Mouse (Mus musculus) cortical plate, adult 2 months (tissue): ENCODE measurements around the gene Acp5. TPM values are rescaled to one million over a fixed set of nuclear protein-coding genes. Genes with fewer than 3 reads are reported as not detected.

Source experiments
- H3K27ac ChIP-seq: fragments of 200-500 bp; 2 replicates; pipeline ENCODE4 v1.5.1; 2012; ENCODE audit warnings: low read length, control low read depth, inconsistent platforms; ENCODE audit not compliant: insufficient read depth
- H3K4me1 ChIP-seq: fragments of 200-500 bp; 2 replicates; pipeline ENCODE4 v1.6.1; 2011; ENCODE audit warnings: low read length; ENCODE audit not compliant: control insufficient read depth, insufficient read depth
- H3K4me3 ChIP-seq: fragments of 200-500 bp; 2 replicates; pipeline ENCODE4 v1.5.1; 2011; ENCODE audit warnings: mild to moderate bottlenecking, low read length, control low read depth; ENCODE audit not compliant: insufficient read depth
- CTCF ChIP-seq: fragments of 200-500 bp; IDR thresholded peaks from 2 replicates; pipeline ENCODE4 v1.5.1; 2011; ENCODE audit warnings: mild to moderate bottlenecking, control low read depth, low read length; ENCODE audit not compliant: insufficient read depth; ENCODE audit errors: extremely low read depth
- POLR2A ChIP-seq: fragments of 200-500 bp; IDR thresholded peaks from 2 replicates; pipeline ENCODE4 v1.6.1; 2011; ENCODE audit warnings: mild to moderate bottlenecking, low read length, control low read depth; ENCODE audit not compliant: insufficient read depth; ENCODE audit errors: extremely low read depth
- polyA plus RNA-seq: library from polyadenylated mRNA; depleted of rRNA; stranded (reverse); fragments of >200 nt; gene quantifications from 2 replicates; pipeline ENCODE4 v1.2.3, GENCODE M21; 2012; rRNA removed

Acp5 gene
- polyA plus RNA-seq, 1 experiment, result 0.71 TPM

DNA sequence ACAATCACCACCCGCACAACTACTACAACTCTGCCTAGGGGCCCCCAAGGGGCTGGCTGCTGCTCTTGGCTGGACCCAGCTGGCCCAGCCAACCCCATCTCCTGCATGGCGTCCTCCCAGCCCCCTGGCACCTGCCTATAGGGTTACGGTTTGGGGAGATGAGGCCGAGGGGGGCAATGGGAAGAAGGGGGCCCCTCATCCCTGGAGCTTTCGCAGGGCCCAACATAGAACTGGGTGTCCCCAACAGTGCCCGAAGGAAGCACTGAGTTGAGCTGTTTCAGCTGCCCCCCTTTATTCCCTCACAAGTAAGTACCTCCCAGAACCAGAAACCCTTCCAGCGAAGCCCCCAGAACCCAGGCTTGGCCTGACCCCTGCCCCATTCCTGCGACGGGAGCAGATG, 27.3 kb downstream of the Acp5 start:
- Histone ChIP-seq H3K4me3 (no peak overlapping the region), H3K27ac (no peak overlapping the region), H3K4me1 (no peaks in the 10 kb centered on the region)
- no peak for TF ChIP-seq CTCF

- TF ChIP-seq POLR2A (no peak), CTCF (no peak)
- Histone ChIP-seq H3K4me3 (no peak overlapping the region), H3K4me1 (no peaks in the 10 kb centered on the region; the same call in 1 of the 2 replicates), H3K27ac (no peak overlapping the region)
Observed at GRCm38 (mm10) chr9:22099922-22100321, 35.6 kb downstream of the Acp5 start.

DNA sequence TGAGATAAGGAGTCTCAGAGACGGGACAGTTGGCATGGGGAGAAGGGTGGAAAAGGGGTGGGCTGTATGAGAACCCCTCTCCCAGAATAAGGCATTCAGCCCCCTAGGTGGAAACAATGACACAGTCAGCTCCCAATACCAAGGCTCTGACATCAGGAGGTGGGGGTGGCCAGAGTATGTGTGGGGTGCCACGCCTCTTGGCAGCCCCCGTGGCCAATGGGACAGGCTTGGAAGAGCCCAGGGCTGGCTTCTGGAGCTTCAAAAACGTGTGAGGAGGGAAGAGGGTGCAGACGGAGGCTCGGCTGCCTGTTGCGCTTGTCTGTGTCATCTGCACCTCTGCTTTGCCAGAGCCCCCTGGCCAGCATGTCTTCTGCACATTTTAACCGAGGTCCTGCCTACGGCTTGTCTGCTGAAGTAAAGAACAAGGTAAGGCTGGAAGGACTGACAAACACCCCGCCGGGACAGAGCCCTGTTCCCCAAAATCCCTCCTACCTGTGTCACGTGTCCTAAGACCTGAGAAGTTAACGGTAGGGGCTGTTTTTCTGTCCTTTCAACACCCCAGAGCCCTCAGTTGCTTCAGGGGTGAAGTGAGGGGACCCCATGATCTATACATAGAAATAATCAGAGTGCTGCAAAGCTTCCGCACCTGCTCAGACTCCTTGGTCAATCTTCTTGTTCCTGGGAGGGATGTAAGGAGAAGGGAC, 36.4 kb downstream of the Acp5 start, which contains the start of gene Cnn1:
Gene Cnn1, plus strand, starts transcription at position 224 of the 704 bp plus-strand sequence.
- Histone ChIP-seq H3K4me3 (no peak within 1 kb of the TSS), H3K27ac (no peak within 1 kb of the TSS), H3K4me1 (no peaks in the 10 kb centered on the region; the same call in 1 of the 2 replicates)
- TF ChIP-seq POLR2A (no peak), CTCF (no peak)

DNA sequence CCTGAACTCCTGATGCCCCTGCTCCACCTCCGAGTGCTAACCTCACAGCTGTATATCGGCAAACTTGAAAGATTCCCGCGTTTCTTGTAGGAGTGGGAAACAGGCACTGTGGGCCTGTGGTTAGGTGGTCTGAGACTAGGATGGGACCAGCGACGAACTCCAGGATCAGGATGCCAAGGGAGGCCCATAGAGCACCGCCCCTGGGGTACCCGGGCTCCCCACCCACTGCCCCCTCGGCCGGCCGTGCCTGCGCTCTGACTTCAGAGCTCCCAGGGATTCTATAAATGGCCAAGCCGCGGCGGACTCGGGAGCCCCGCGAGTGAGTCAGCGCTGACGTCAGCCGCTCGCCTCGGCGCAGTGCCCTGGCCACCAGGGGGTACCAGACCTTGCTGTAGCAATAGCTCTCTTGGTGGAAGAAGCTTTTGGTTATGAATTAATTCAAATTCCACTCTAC, 39.6 kb downstream of the Acp5 start:
- TF ChIP-seq CTCF (peak; percentile 48), POLR2A (no peak)
- Histone ChIP-seq H3K27ac (no peak overlapping the region), H3K4me3 (no peak overlapping the region), H3K4me1 (no peaks in the 10 kb centered on the region; the same call in 1 of the 2 replicates)

DNA sequence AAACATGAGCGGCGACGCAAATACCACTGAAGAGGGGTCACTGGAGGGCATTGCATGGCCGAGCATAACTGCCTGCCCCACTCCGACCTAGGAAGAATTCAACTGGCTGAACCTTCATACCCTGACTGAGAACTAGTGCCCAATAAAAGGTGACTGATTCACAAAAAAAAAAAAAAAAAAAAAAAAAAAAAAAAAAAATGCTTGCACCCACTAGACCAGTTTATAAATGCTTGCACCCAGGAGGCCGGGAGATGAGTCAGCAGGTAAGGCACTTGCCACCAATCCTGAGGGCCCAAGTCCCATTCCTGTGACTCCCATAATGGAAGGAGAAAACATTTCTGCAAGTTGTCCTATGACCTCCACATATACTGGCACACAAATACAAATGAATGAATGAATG, 42.8 kb downstream of the Acp5 start:
- Histone ChIP-seq H3K4me1 (no peaks in the 10 kb centered on the region; the same call in 1 of the 2 replicates), H3K4me3 (no peak overlapping the region), H3K27ac (no peak overlapping the region)
- TF ChIP-seq POLR2A (no peak), CTCF (no peak)

DNA sequence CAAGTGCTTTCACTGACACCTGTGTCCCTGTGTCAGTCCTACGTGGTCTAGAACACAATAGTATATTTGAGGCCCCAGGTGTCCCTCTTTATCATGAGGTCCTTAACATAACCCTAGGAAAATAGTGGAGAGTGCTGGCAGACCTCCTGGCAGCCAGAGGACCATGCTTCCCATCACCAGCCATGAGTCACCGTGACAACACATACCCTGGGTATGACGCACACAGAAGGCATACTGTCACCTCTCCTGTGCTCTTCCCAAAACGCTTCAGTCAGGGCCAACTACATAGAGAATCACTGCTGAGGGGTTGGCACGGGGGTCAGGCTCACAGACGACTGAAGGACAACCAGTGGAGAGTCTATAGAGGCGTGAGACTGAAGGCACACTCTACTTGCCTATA, 45.5 kb downstream of the Acp5 start:
- Histone ChIP-seq H3K27ac (no peak overlapping the region), H3K4me3 (no peak overlapping the region), H3K4me1 (no peaks in the 10 kb centered on the region)
- TF ChIP-seq POLR2A (no peak), CTCF (no peak)

DNA sequence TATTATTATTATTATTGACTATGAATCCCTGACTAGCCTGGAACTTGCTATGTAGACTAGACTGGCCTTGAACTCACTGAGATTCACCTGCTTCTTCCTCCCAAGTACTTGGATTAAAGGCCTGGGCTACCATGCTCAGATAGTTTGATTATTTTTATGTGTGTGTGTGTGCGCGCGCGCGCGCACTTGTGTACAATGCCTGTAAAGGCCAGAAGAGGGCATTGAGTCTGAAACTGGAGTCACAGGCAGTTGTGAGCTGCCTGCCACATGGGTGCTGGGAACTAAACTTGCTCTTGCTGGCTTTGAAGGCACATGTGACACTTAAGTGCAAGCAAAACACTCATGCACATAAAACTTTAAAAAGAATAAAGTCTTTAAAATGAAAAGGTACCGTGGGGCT, 46.2 kb downstream of the Acp5 start:
- Histone ChIP-seq H3K4me3 (no peak overlapping the region), H3K4me1 (no peaks in the 10 kb centered on the region), H3K27ac (no peak overlapping the region)
- TF ChIP-seq POLR2A (no peak), CTCF (no peak)

GRCm38 (mm10) chr9:22087034-22087618, 48.4 kb downstream of the Acp5 start:
- Histone ChIP-seq H3K27ac (no peak overlapping the region), H3K4me1 (no peaks in the 10 kb centered on the region), H3K4me3 (no peak overlapping the region)
- no peak for TF ChIP-seq CTCF
- no peak for TF ChIP-seq POLR2A

DNA sequence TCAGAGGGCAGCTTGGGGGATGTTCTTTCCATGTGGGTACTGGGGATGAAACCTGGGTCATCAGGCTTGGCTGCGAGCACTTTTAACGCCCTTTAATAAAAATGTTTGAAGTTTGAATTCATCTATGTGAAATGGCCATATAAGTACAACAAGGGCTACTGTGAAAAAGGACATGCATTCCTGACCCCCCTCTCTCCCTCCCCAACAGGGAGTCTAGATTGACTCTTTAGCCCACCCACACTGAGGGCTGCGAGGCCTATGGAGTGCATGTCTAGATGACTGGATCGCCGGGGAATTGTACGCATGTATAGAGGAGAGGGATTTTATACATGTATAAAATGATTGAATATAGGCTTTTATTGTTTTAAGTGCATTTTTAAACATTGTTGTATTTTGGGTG, 49.5 kb downstream of the Acp5 start:
- H3K4me3 ChIP-seq, result peak overlapping the region; percentile 81
- H3K4me1 ChIP-seq, result no peaks in the 10 kb centered on the region
- H3K27ac ChIP-seq, result no peak overlapping the region
- TF ChIP-seq CTCF (no peak), POLR2A (no peak)

- TF ChIP-seq POLR2A, result peak; percentile 92
- TF ChIP-seq CTCF, result no peak
- H3K4me1 ChIP-seq, result no peaks in the 10 kb centered on the region
- peak within 1 kb of the TSS; percentile 81 for H3K4me3 ChIP-seq
- peak within 1 kb of the TSS; percentile 63 for H3K27ac ChIP-seq
Observed at GRCm38 (mm10) chr9:22085022-22085834, 50.3 kb downstream of the Acp5 start, which contains the start of gene Ecsit. Gene Ecsit (minus strand): TSS chr9:22085438.

GRCm38 (mm10) chr9:22084667-22085021, 50.9 kb downstream of the Acp5 start:
- Histone ChIP-seq H3K4me3 (peak overlapping the region; percentile 81), H3K27ac (no peak overlapping the region), H3K4me1 (no peaks in the 10 kb centered on the region)
- TF ChIP-seq CTCF (no peak), POLR2A (no peak)

Other genes starting within 250 kb of the Acp5 start
- gene Rab3d, start 217.5 kb downstream of the Acp5 start, polyA plus RNA-seq, result 14.3 and 15.6 TPM in 2 replicates
- gene Ccdc159, start 208.2 kb downstream of the Acp5 start, polyA plus RNA-seq, result 24.4 and 27.3 TPM in 2 replicates
- gene Tmem205, start 208.2 kb downstream of the Acp5 start, polyA plus RNA-seq, result 57.0 and 57.7 TPM in 2 replicates
- 183 and 199 TPM in 2 replicates for gene Plppr2, start 198.7 kb downstream of the Acp5 start, polyA plus RNA-seq
- gene Swsap1, start 180.0 kb downstream of the Acp5 start, polyA plus RNA-seq, result 7.3 and 8.1 TPM in 2 replicates
- gene Epor, start 172.2 kb downstream of the Acp5 start, polyA plus RNA-seq, result 12.6 and 15.3 TPM in 2 replicates
- 5.2 and 5.4 TPM in 2 replicates for gene Rgl3, start 146.3 kb downstream of the Acp5 start, polyA plus RNA-seq
- 7.7 and 7.9 TPM in 2 replicates for gene Ccdc151, start 133.1 kb downstream of the Acp5 start, polyA plus RNA-seq
- 99.1 and 103 TPM in 2 replicates for gene Prkcsh, start 132.9 kb downstream of the Acp5 start, polyA plus RNA-seq
- 115 and 117 TPM in 2 replicates for gene Elavl3, start 83.7 kb downstream of the Acp5 start, polyA plus RNA-seq
- 0.21 TPM in 1 of 2 replicates, not detected in the other for gene Gm49318, start 64.5 kb downstream of the Acp5 start, polyA plus RNA-seq
- gene Zfp653, start 64.3 kb downstream of the Acp5 start, polyA plus RNA-seq, result 34.6 and 36.4 TPM in 2 replicates
- gene Ecsit, start 50.3 kb downstream of the Acp5 start, polyA plus RNA-seq, result 57.4 and 62.3 TPM in 2 replicates
- 1.2 and 2.2 TPM in 2 replicates for gene Cnn1, start 36.5 kb downstream of the Acp5 start, polyA plus RNA-seq
- gene Elof1, start 18.5 kb downstream of the Acp5 start, polyA plus RNA-seq, result 122 and 131 TPM in 2 replicates
- gene Pigyl, start 21.1 kb upstream of the Acp5 start, polyA plus RNA-seq, result 89.9 and 97.3 TPM in 2 replicates
- gene Zfp872, start 52.4 kb upstream of the Acp5 start, polyA plus RNA-seq, result 0.04 and 0.08 TPM in 2 replicates
- gene Zfp809, start 90.0 kb upstream of the Acp5 start, polyA plus RNA-seq, result 18.2 and 18.3 TPM in 2 replicates
- 1.8 and 2.1 TPM in 2 replicates for gene Zfp599, start 124.2 kb upstream of the Acp5 start, polyA plus RNA-seq
- gene Zfp810, start 171.9 kb upstream of the Acp5 start, polyA plus RNA-seq, result 15.7 and 18.7 TPM in 2 replicates